Mouse (Mus musculus): ENCODE results near the gene Akr7a5. TPM values are rescaled to one million over a fixed set of nuclear protein-coding genes. Genes with fewer than 3 reads are reported as not detected.
A peak's percentile ranks its signal among the peaks of the same experiment; 100 is the strongest.

Akr7a5 gene
- polyA plus RNA-seq, 1 experiment from 2014 or later = 54.1 TPM

- WGBS = 76% methylated on average over 6 of the region's 9 CpGs
- H3K9me3 ChIP-seq (replicated peaks) = no peaks in the 10 kb centered on the region
- H3K9ac ChIP-seq = no peak overlapping the region
- no peak overlapping the region for H3K4me2 ChIP-seq
- peaks cover 17% of the 10 kb centered on the region for H3K27me3 ChIP-seq (replicated peaks)
- no peaks in the 10 kb centered on the region for H3K36me3 ChIP-seq
- no peak overlapping the region for H3K4me3 ChIP-seq
- H3K27ac ChIP-seq (ENCODE audit: poor library complexity, severe bottlenecking) = no peak overlapping the region
- ATAC-seq (ENCODE audit: insufficient number of reproducible peaks, low FRiP score) = no peak
- peaks cover 9% of the 10 kb centered on the region; the same call in 1 of the 2 replicates for H3K4me1 ChIP-seq (replicated peaks)
Observed at GRCm38 (mm10) chr4:139334631-139335295, 24.2 kb downstream of the Akr7a5 start.

GRCm38 (mm10) chr4:139335507-139335906, 25.0 kb downstream of the Akr7a5 start:
- ATAC-seq (ENCODE audit: insufficient number of reproducible peaks, low FRiP score) = peak; percentile 82
- Histone ChIP-seq H3K9me3 (replicated peaks) (no peaks in the 10 kb centered on the region), H3K27me3 (replicated peaks) (peaks cover 17% of the 10 kb centered on the region), H3K4me3 (no peak overlapping the region), H3K9ac (no peak overlapping the region), H3K36me3 (no peaks in the 10 kb centered on the region), H3K4me2 (no peak overlapping the region), H3K4me1 (replicated peaks) (peaks cover 9% of the 10 kb centered on the region; the same call in 1 of the 2 replicates), H3K27ac (ENCODE audit: poor library complexity, severe bottlenecking) (peak overlapping the region; percentile 9; the same call in 1 of the 2 replicates)
- 30% methylated on average over 7 of the region's 7 CpGs for WGBS

GRCm38 (mm10) chr4:139336822-139337483, 26.4 kb downstream of the Akr7a5 start:
- Histone ChIP-seq H3K27ac (ENCODE audit: poor library complexity, severe bottlenecking) (peak overlapping the region; percentile 27; the same call in 1 of the 2 replicates), H3K4me3 (peak overlapping the region; percentile 37), H3K4me2 (peak overlapping the region; percentile 65), H3K27me3 (replicated peaks) (peaks cover 12% of the 10 kb centered on the region; the same call in 1 of the 2 replicates), H3K9me3 (replicated peaks) (no peaks in the 10 kb centered on the region), H3K4me1 (replicated peaks) (peaks cover 9% of the 10 kb centered on the region; the same call in 1 of the 2 replicates), H3K36me3 (no peaks in the 10 kb centered on the region), H3K9ac (peak overlapping the region; percentile 33; the same call in 1 of the 2 replicates)
- peak; percentile 85 for ATAC-seq (ENCODE audit: insufficient number of reproducible peaks, low FRiP score)
- WGBS = 15% methylated on average over 24 of the region's 24 CpGs

GRCm38 (mm10) chr4:139338145-139338544, 27.6 kb downstream of the Akr7a5 start:
- Histone ChIP-seq H3K4me2 (no peak overlapping the region), H3K27ac (ENCODE audit: poor library complexity, severe bottlenecking) (no peak overlapping the region), H3K36me3 (no peaks in the 10 kb centered on the region), H3K9ac (no peak overlapping the region), H3K4me1 (replicated peaks) (peaks cover 9% of the 10 kb centered on the region; the same call in 1 of the 2 replicates), H3K9me3 (replicated peaks) (no peaks in the 10 kb centered on the region), H3K4me3 (no peak overlapping the region), H3K27me3 (replicated peaks) (peaks cover 12% of the 10 kb centered on the region; the same call in 1 of the 2 replicates)
- no peak for ATAC-seq (ENCODE audit: insufficient number of reproducible peaks, low FRiP score)
- 38% methylated on average over 33 of the region's 33 CpGs for WGBS

- H3K9me3 ChIP-seq (replicated peaks) = no peaks in the 10 kb centered on the region
- ATAC-seq (ENCODE audit: insufficient number of reproducible peaks, low FRiP score) = no peak
- H3K27me3 ChIP-seq (replicated peaks) = peaks cover 5% of the 10 kb centered on the region; the same call in 1 of the 2 replicates
- H3K4me3 ChIP-seq = no peak overlapping the region
- WGBS = 69% methylated on average over 4 of the region's 4 CpGs
- no peak overlapping the region for H3K9ac ChIP-seq
- H3K27ac ChIP-seq (ENCODE audit: poor library complexity, severe bottlenecking) = no peak overlapping the region
- peaks cover 8% of the 10 kb centered on the region for H3K36me3 ChIP-seq
- no peak overlapping the region for H3K4me2 ChIP-seq
- peaks cover 4% of the 10 kb centered on the region; the same call in 1 of the 2 replicates for H3K4me1 ChIP-seq (replicated peaks)
Observed at GRCm38 (mm10) chr4:139340835-139341234, 30.3 kb downstream of the Akr7a5 start.

- no peak for ATAC-seq (ENCODE audit: insufficient number of reproducible peaks, low FRiP score)
- 77% methylated on average over 7 of the region's 7 CpGs for WGBS
- Histone ChIP-seq H3K27ac (ENCODE audit: poor library complexity, severe bottlenecking) (no peak overlapping the region), H3K36me3 (peaks cover 17% of the 10 kb centered on the region), H3K4me3 (no peak overlapping the region), H3K4me2 (no peak overlapping the region), H3K9ac (no peak overlapping the region), H3K9me3 (replicated peaks) (no peaks in the 10 kb centered on the region), H3K27me3 (replicated peaks) (peaks cover 5% of the 10 kb centered on the region; the same call in 1 of the 2 replicates), H3K4me1 (replicated peaks) (peaks cover 3% of the 10 kb centered on the region; the same call in 1 of the 2 replicates)
Observed at GRCm38 (mm10) chr4:139341556-139342233, 31.2 kb downstream of the Akr7a5 start.

GRCm38 (mm10) chr4:139343718-139344117, 33.2 kb downstream of the Akr7a5 start:
- Histone ChIP-seq H3K4me3 (no peak overlapping the region), H3K27me3 (replicated peaks) (no peaks in the 10 kb centered on the region), H3K9ac (no peak overlapping the region), H3K9me3 (replicated peaks) (no peaks in the 10 kb centered on the region), H3K4me1 (replicated peaks) (no peaks in the 10 kb centered on the region), H3K27ac (ENCODE audit: poor library complexity, severe bottlenecking) (no peak overlapping the region), H3K36me3 (peaks cover 36% of the 10 kb centered on the region), H3K4me2 (no peak overlapping the region)
- ATAC-seq (ENCODE audit: insufficient number of reproducible peaks, low FRiP score) = no peak
- WGBS = 64% methylated on average over 5 of the region's 5 CpGs

- H3K4me1 ChIP-seq (replicated peaks) = peaks cover 2% of the 10 kb centered on the region
- no peak overlapping the region for H3K4me2 ChIP-seq
- ATAC-seq (ENCODE audit: insufficient number of reproducible peaks, low FRiP score) = no peak
- no peak overlapping the region for H3K4me3 ChIP-seq
- H3K27me3 ChIP-seq (replicated peaks) = no peaks in the 10 kb centered on the region
- no peaks in the 10 kb centered on the region for H3K9me3 ChIP-seq (replicated peaks)
- H3K9ac ChIP-seq = peak overlapping the region; percentile 27; the same call in 1 of the 2 replicates
- peaks cover 51% of the 10 kb centered on the region for H3K36me3 ChIP-seq
- 81% methylated on average over 23 of the region's 23 CpGs for WGBS
- H3K27ac ChIP-seq (ENCODE audit: poor library complexity, severe bottlenecking) = no peak overlapping the region
Observed at GRCm38 (mm10) chr4:139345416-139346019, 35.0 kb downstream of the Akr7a5 start.

- Histone ChIP-seq H3K36me3 (peaks cover 56% of the 10 kb centered on the region), H3K9ac (peak within 1 kb of the TSS; percentile 85), H3K27ac (ENCODE audit: poor library complexity, severe bottlenecking) (peak within 1 kb of the TSS; percentile 94), H3K27me3 (replicated peaks) (no peaks in the 10 kb centered on the region), H3K4me2 (peak within 1 kb of the TSS; percentile 93), H3K9me3 (replicated peaks) (no peaks in the 10 kb centered on the region), H3K4me1 (replicated peaks) (peaks cover 18% of the 10 kb centered on the region), H3K4me3 (peak within 1 kb of the TSS; percentile 85)
- WGBS = under 1% methylated on average over 62 of the region's 64 CpGs
- peak; percentile 94 for ATAC-seq (ENCODE audit: insufficient number of reproducible peaks, low FRiP score)
Observed at GRCm38 (mm10) chr4:139351931-139352711, 41.6 kb downstream of the Akr7a5 start, which contains the start of the genes Mrto4, Emc1 and Ubr4. TSS of gene Mrto4 (minus strand) at chr4:139352576. TSS of gene Emc1 (plus strand) at chr4:139352587. TSS of gene Ubr4 (plus strand) at chr4:139352609.

GRCm38 (mm10) chr4:139352832-139353231, 42.3 kb downstream of the Akr7a5 start:
- Histone ChIP-seq H3K4me3 (peak overlapping the region; percentile 85), H3K4me1 (replicated peaks) (peaks cover 18% of the 10 kb centered on the region), H3K36me3 (peaks cover 57% of the 10 kb centered on the region), H3K9me3 (replicated peaks) (no peaks in the 10 kb centered on the region), H3K9ac (peak overlapping the region; percentile 85), H3K27me3 (replicated peaks) (no peaks in the 10 kb centered on the region), H3K27ac (ENCODE audit: poor library complexity, severe bottlenecking) (peak overlapping the region; percentile 94; the same call in 1 of the 2 replicates), H3K4me2 (peak overlapping the region; percentile 93)
- under 1% methylated on average over 7 of the region's 7 CpGs for WGBS
- peak; percentile 30; the same call in 1 of the 2 replicates for ATAC-seq (ENCODE audit: insufficient number of reproducible peaks, low FRiP score)
